Mouse (Mus musculus): ENCODE data around the gene Mpv17l.
"Not testable (repeated sequence)": the region's sequence is repeated elsewhere in the genome, so short reads cannot be mapped to it uniquely, and the experiment has no call there.

Mpv17l gene

DNA sequence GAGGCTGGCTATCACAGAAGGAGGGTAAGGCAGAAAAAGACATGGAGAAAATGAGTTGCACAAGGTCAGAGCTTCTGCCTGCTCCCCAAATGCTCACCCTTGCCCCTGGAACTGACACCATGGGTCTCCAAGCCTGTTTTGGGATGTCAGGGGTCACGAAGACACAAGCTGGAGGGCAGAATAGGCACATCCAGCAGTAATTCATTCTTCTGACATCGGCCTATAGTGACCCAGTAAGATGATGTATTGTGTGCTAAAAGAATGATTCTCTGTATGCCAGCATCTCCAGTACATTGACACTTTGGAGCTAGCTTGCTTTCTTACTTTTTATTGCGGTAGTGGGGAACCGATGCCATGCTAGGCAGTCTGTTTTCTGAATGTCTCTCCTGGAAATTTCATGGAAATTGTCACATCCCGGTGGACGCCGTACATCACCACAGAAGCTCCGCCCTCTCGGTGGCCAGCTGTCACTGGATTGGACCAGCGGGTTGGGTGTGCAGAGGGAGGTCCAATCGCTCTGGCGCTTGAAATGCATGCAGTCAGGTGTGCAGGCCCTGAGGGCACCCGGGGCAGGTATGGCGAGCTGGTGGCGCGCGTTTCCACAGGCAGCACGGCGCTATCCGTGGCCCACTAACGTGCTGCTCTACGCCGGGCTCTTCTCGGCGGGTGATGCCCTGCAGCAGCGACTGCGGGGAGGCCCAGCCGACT lies 37.3 kb downstream of the Mpv17l start:
- peak; percentile 79 for DNase-seq (ENCODE audit: low spot score)

GRCm38 (mm10) chr16:13940847-13941395 lies 38.0 kb downstream of the Mpv17l start:
- DNase-seq (ENCODE audit: low spot score): no peak

GRCm38 (mm10) chr16:13944178-13944577 lies 41.2 kb downstream of the Mpv17l start:
- DNase-seq (ENCODE audit: low spot score): no peak

- DNase-seq (ENCODE audit: low spot score): no peak
These were observed 41.8 kb downstream of the Mpv17l start for GRCm38 (mm10) chr16:13944752-13945151.

- DNase-seq (ENCODE audit: low spot score): no peak
These were observed 42.2 kb downstream of the Mpv17l start for GRCm38 (mm10) chr16:13945153-13945552.

DNA sequence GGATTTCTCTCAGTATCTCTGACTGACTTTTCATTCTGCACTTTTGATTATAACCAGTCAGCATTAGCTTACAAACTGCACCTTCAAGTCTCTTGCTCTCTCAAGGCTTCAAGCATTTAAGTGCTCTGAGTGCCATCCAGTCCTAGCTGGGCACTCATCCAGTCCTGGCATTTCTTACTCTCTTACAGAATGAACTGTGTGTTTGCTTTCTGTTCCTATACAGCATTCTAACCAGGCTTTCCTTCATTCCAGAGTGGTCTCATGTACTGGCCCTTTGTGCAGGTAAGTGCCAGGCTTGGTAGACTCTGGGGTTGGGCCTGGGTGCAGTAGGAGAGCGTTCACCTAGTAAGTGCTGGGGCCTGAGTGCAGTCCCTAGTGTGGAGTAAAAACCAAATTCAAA lies 43.3 kb downstream of the Mpv17l start:
- DNase-seq (ENCODE audit: low spot score): no peak

DNA sequence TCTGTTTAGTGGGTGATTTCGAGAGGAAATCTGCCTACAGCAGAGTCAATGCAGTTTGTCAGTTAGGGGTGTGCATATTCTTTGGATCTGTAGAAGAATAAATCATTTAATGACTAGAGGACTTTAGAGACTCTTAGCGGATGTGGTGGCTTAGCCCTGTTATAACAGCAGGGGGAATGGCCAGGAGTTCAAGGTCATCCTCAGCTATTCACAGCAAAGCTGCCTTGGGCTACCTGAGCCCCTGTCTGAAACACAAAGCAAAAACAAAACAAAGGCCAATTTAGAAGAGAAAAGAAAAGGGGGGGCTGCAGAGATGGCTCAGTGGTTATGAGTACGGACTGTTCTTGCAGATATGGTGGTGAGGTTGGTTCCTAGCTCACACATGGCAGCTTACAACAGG lies 48.3 kb downstream of the Mpv17l start:
- no peak for DNase-seq (ENCODE audit: low spot score)

DNA sequence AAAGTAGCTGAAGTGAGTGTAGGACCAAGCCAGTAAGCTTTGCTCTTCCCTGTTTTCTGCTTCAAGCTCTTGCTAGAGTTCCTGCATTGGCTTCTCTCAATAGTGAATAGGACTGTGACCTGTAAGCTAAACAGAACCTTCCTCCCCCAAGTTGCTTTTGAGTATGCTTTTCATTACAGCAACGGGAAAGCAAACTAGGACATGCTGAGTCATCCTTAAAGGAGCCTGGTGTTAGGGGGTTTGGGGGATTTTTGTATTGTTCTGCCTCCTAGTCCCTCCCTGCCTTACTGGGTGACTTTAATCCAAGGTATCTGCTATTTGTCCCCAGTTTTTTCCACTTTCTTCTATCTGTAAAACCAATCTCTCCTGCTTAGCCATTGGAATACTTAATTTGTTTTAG lies 59.1 kb downstream of the Mpv17l start:
- no peak for DNase-seq (ENCODE audit: low spot score)

- no peak for DNase-seq (ENCODE audit: low spot score)
These were observed 66.1 kb downstream of the Mpv17l start for GRCm38 (mm10) chr16:13969096-13969495.

DNA sequence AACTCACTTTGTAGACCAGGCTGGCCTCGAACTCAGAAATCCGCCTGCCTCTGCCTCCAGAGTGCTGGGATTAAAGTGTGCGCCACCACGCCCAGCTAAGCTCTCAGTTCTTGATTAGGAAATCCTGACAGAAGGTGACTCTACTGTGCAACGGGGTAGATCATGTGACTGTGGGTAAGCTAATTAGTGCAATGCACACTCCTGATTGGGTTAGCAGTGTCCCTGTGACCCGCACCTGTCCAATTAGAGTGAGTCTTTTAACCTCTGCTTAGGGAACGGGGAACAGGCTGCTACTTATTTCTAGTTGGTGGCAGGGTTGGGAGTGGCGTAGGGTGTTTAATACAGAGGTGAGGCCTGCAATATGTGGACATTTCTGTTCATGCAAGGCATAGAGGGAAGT lies 69.1 kb downstream of the Mpv17l start:
- no peak for DNase-seq (ENCODE audit: low spot score)

- DNase-seq (ENCODE audit: low spot score): not testable (repeated sequence)
These were observed 73.5 kb downstream of the Mpv17l start for GRCm38 (mm10) chr16:13976358-13976896.

DNA sequence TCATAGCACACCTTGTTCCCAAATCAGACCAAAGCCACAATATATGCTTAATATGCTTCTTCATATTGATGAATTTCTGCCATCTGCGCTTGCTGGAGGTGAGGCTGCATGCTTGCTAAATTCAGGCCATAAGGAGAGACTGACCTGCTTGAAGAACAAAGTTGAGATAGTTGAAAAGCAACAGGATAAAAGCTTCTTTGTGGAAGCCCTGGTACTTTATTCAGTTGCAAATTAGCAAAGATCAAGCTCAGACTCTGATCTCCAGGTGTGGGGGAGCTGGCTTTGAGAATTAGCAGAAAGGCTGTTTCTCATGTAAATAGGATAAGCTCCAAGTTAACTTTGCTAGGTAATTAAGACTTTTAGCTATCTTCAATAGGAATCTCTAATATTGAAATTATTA lies 74.1 kb downstream of the Mpv17l start:
- DNase-seq (ENCODE audit: low spot score): not testable (repeated sequence)

DNA sequence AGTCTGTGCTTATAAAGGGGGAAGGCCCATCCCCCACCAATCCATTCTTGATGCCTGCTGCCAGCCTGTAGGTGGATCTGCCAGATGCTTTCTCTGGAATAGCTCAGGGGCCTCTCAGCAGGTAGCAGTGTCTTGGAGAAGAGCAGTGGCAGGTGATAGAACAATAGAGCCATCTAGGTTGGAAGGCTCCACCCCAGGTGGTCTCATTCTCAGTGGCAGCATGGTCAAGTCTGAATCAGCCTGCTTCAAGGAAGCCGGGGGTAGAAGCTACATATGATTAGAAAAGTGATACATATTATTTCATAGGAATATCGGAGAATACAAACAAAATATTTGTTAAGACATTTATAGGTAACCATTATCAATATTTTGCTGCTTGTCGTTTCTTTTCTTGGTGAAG lies 78.8 kb downstream of the Mpv17l start:
- DNase-seq (ENCODE audit: low spot score): not testable (repeated sequence)

DNA sequence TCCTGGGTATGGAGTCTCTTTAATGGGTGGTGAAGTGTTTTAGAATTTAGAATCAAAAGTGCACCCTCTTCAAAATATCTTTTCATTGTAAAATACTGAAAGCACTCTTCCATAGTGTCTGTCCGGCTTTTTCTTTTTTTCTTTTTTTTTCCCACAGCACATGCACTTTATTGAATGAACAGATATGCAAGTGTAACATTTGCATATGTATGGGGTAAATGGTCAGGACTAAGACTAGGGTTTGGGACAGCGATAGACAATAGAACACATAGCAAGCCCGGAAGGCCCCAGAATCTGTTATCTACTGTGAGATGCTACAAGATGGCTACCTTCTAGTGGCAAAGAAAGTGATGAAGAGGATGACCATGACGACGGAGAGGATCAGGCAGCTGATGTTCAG lies 80.2 kb downstream of the Mpv17l start:
- DNase-seq (ENCODE audit: low spot score): no peak

DNA sequence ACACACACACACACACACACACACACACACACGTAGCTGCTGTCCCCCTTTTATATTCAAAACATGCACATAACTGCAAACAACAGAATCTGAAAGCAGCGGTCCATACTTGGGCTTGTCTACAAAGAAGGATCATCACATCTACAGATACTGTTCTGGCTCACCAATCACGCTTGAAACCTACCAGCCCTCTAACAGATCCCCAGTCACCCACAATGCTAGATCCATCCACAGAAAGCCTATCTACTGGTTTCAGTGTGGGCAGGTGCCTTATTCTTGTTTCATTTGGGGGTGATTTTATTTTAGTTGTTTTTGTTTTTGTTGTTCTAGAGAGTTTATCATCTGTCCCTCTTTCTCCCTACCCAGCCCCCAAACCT lies 83.2 kb downstream of the Mpv17l start:
- no peak for DNase-seq (ENCODE audit: low spot score)

- peak; percentile 58 for DNase-seq (ENCODE audit: low spot score)
These were observed 83.9 kb downstream of the Mpv17l start, which contains the start of the genes 2900011O08Rik and Ifitm7 for GRCm38 (mm10) chr16:13986574-13987478. Gene 2900011O08Rik, plus strand, starts transcription at chr16:13986604. Gene Ifitm7, minus strand, starts transcription at chr16:13986888.

GRCm38 (mm10) chr16:13992518-13993248 lies 89.7 kb downstream of the Mpv17l start:
- DNase-seq (ENCODE audit: low spot score): no peak

DNA sequence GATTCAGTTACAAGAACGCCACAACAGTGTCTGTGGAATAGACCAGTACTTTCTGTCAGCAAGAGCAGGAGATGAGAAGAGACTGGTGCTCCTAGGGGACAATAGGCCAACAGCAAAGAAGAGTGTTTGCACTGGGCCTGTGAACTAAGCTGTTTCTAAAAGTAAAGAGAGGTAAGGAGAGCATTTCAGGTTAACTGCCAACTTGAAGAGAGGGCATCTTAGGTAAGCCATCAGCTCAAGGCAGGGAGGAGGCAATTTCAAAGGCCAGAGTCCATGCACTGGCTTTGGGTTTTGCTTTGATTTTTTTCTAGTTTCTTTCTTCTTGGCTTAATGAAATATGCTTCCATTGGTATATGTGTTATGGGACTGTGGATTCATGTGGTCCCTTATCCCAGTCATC lies 91.1 kb downstream of the Mpv17l start:
- DNase-seq (ENCODE audit: low spot score): no peak

DNA sequence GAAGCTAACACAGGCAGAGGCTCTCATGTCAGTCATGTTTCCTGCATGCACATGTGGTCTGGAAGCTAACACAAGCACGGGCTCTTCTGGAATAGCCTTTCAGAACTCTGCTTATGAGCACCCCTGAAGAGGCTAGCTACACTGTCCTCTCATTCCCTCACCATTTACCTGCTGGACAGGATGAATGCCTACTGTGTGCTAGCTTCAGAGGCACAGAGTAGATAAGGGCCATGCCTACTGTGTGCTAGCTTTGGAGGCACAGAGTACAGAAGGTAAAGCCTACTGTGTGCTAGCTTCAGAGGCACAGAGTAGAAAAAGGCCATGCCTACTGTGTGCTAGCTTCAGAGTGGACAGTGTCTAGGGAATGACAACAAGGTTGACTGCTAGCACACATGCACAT lies 91.5 kb downstream of the Mpv17l start:
- DNase-seq (ENCODE audit: low spot score): no peak

All from embryo, embryonic 10 days (tissue).